Mouse (Mus musculus): ENCODE measurements around the gene Fam20b.

The Fam20b gene

GRCm38 (mm10) chr1:156630965-156631364 is 87.9 kb downstream of the Fam20b start:
- DNase-seq: no peak

GRCm38 (mm10) chr1:156629984-156630383 is 88.9 kb downstream of the Fam20b start:
- DNase-seq: no peak
